ENCODE assay signal across 8 mouse cellular contexts in genomic region chr1:71099945-71100515, GRCm38 (mm10). TPM values are rescaled to one million over a fixed set of nuclear protein-coding genes. Genes with fewer than 3 reads are reported as not detected.
DNase-seq lines count a peak whose midpoint lies in the region; ATAC-seq and TF ChIP-seq lines count a peak whose summit lies in the region.

No protein-coding gene starts in this region.

- no peaks in the 10 kb centered on the region for H3K9me3 ChIP-seq in kidney, embryonic 16.5 days (ENCODE audit: low read length)
- no peaks in the 10 kb centered on the region for H3K9me3 ChIP-seq in heart, embryonic 16.5 days (replicated peaks; ENCODE audit: control insufficient read depth, low read length)

- intact Hi-C loops in left cerebral cortex, postnatal 10 days (cut with DNase I) = no loop called here

- peak overlapping the region; percentile 40; the same call in 1 of the 2 replicates for H3K27ac ChIP-seq in kidney, embryonic 16.5 days (ENCODE audit: low read length)
- H3K27ac ChIP-seq in bone marrow, adult 2 months (ENCODE audit: control insufficient read depth, insufficient read depth, low read depth, low read length, poor library complexity) = peak overlapping the region; percentile 23
- H3K27ac ChIP-seq in heart, embryonic 16.5 days (ENCODE audit: low read length) = peak overlapping the region; percentile 81

- H3K27me3 ChIP-seq in kidney, embryonic 16.5 days (ENCODE audit: insufficient read depth, low read length) = no peaks in the 10 kb centered on the region
- H3K27me3 ChIP-seq in heart, embryonic 16.5 days (ENCODE audit: control insufficient read depth, insufficient read depth, low read length) = no peaks in the 10 kb centered on the region

- no peaks in the 10 kb centered on the region for H3K36me3 ChIP-seq in kidney, embryonic 16.5 days (ENCODE audit: insufficient read depth, low read length)
- no peaks in the 10 kb centered on the region for H3K36me3 ChIP-seq in heart, embryonic 16.5 days (ENCODE audit: control insufficient read depth, insufficient read depth)

- DNase-seq in kidney, postnatal 36 days = no peak
- peak; percentile 83 for DNase-seq in retina, postnatal 1 day
- DNase-seq in adrenal gland, adult 2 months = no peak
- no peak for DNase-seq in right cerebral cortex, postnatal 25 days
- DNase-seq in left cerebral cortex, postnatal 10 days (ENCODE audit: extremely low spot score in 1 of 2, low spot score in 2 of 2) = no peak

- no peak for TF ChIP-seq CTCF in bone marrow, adult 2 months (IDR thresholded peaks at IDR 0.05; ENCODE audit: control insufficient read depth, insufficient read depth, low read length)

- 26% methylated on average over 3 of the region's 3 CpGs for WGBS in kidney, embryonic 16.5 days
- 16% methylated on average over 3 of the region's 3 CpGs for WGBS in bone marrow, adult 2 months
- 10% methylated on average over 3 of the region's 3 CpGs for WGBS in heart, embryonic 16.5 days

- H3K4me1 ChIP-seq in kidney, embryonic 16.5 days (ENCODE audit: insufficient read depth, low read length) = peaks cover 18% of the 10 kb centered on the region
- H3K4me1 ChIP-seq in bone marrow, adult 2 months (ENCODE audit: control insufficient read depth, insufficient read depth, low read length) = peaks cover 3% of the 10 kb centered on the region; the same call in 1 of the 2 replicates
- peaks cover 22% of the 10 kb centered on the region for H3K4me1 ChIP-seq in heart, embryonic 16.5 days (ENCODE audit: control insufficient read depth, insufficient read depth, low read length)

- H3K9ac ChIP-seq in kidney, embryonic 16.5 days (replicated peaks; ENCODE audit: low read length) = no peak overlapping the region
- H3K9ac ChIP-seq in heart, embryonic 16.5 days (ENCODE audit: low read length) = peak overlapping the region; percentile 49

- TF ChIP-seq POLR2A in bone marrow, adult 2 months (IDR thresholded peaks at IDR 0.05; ENCODE audit: borderline replicate concordance, control insufficient read depth, low read depth, low read length) = no peak

- peak overlapping the region; percentile 1; the same call in 1 of the 2 replicates for H3K4me2 ChIP-seq in kidney, embryonic 16.5 days (replicated peaks; ENCODE audit: low read depth, low read length)
- peak overlapping the region; percentile 60 for H3K4me2 ChIP-seq in heart, embryonic 16.5 days (ENCODE audit: low read depth, low read length)

- no peak for ATAC-seq in kidney, embryonic 16.5 days (ENCODE audit: low FRiP score, low TSS enrichment)
- ATAC-seq in heart, embryonic 16.5 days (replicated peaks; ENCODE audit: extremely low read depth, insufficient read depth, low FRiP score) = no peak

- no peak overlapping the region for H3K4me3 ChIP-seq in kidney, embryonic 16.5 days (ENCODE audit: low read length)
- H3K4me3 ChIP-seq in bone marrow, adult 2 months (replicated peaks; ENCODE audit: control insufficient read depth, low read depth, low read length) = peak overlapping the region; percentile 12
- peak overlapping the region; percentile 12; the same call in 1 of the 2 replicates for H3K4me3 ChIP-seq in heart, embryonic 16.5 days (ENCODE audit: low read length)

RNA-seq across cellular contexts. Expression of gene Bard1, which starts 2.9 kb away (rescaled TPM):
- polyA plus RNA-seq in kidney, embryonic 16.5 days (2015; fragmentation: Nextera tagmentation; extraction: Ambion mirVana) = 1.8 and 2.0 TPM in 2 replicates
- polyA plus RNA-seq in bone marrow, adult 2 months (2011; ENCODE audit: insufficient read depth, insufficient read length, low replicate concordance, missing spikeins) = 10.7 and 12.1 TPM in 2 replicates
- 1.7 and 2.1 TPM in 2 replicates for polyA plus RNA-seq in heart, embryonic 16.5 days (2015; fragmentation: Nextera tagmentation; extraction: Ambion mirVana)
- total RNA-seq in adrenal gland, adult 2 months (2021) = under 1 TPM; 0.59 to 0.98 TPM
- 0.32 and 0.42 TPM in 2 replicates for polyA plus RNA-seq in adrenal gland, adult 2 months (2012; rRNA removed)
- 1 to 10 TPM in 1 of 2 experiments, under 1 TPM in 1; 0.86 to 1.3 TPM for total RNA-seq in left cerebral cortex, postnatal 10 days (2021)

Comparison
In these comparisons a context has a peak if more than half of its experiments do, and no peak if none do; other contexts are left out.
1. H3K27ac ChIP-seq: peak in every context shown above with its lines; median percentile 81 in heart, embryonic 16.5 days; 40 in kidney, embryonic 16.5 days; 23 in bone marrow, adult 2 months.